Mouse (Mus musculus) MEL-GATA-1-ER (cell line): Measurements from ENCODE around the gene Cox11.

ENCODE experiments used
- DNase-seq: peaks from one replicate; pipeline ENCODE4 v3.0.0-alpha.2; 2012; ENCODE audit warnings: low read depth; ENCODE audit errors: extremely low read depth

Gene Cox11

DNA sequence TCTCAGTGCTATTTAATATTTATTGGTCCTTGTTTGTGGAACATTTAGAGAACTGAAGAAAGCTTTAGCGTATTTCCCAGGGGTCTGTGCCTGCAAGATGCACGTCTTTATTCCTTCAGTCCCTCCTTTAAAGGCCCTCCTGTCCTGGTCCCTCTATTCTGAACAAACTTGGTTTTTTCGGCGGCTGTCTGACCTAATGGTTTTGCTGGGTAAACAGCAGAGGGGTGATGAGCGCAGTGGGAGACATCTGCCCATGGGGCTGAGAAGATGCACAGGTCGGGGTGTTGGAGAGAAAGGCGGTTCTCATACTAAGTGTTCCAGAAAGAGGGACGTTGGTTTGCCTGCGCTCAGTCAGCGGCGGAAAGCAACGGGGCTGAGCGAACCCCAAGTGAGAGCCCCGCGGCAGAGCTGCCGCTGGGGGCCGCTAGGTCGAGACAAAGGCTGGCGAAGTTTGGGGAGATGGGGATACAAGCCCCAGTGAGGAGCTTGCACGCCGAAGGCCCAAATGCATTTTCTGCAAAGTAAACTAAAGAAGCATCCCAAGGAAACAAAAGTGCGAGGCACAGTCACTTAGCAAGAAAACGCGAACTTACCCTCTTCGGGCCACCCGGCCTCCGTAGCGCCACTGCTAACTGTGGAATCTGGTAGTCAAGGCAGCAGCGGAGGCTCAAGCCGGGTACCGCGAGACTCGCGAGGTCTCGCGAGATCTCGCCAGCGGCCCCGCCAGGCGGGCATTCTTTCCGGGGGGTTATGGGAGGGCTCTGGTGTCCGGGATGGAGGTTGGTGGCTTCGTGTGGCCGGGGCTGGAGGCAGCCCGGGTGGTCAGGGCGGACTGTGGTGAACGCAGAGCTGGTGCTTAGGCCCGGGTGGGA, at the start of gene Cox11, which contains the start of gene Stxbp4:
TSS of gene Cox11 (plus strand) at position 734 of the 872 bp plus-strand sequence.
TSS of gene Stxbp4 (minus strand) at position 645 of the 872 bp plus-strand sequence.
- DNase-seq: peak; percentile 92

DNA sequence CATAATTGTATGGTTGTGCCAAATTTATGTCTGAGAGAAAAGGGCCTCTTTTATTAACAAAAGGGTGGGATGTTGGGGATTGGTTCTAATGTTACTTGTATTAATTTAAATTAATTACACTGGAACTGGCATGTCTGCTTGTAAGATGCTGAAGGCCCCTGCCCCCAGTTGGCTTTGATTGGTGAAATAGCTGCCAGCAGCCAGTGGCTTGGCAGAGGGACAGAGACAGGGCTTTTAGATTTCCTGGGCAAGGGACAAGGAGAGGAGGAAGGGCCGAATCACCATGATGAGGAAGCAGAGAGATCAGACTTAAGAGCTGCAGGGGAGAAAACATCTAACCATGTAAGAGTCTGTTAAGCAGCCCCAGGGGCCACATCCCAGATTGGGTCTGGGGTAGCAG, 47.0 kb upstream of the Cox11 start:
- no peak for DNase-seq

DNA sequence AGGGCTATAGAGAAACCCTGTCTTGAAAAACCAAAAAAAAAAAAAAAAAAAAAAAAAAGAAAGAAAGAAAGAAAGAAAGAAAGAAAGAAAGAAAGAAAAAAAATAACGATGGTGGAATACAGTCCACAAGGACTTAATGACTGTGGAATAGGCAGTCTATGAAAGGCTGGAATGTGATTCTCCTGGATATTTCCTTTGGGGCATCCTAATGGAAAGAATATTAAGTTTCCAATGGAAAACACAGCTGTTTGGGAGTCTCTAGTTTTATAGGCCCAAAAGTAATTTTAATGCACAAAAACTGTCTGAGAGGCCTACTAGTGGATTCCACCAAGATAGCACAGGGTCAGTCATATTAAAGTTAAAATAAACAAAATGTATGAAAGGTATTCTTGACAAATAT, 42.1 kb upstream of the Cox11 start:
- DNase-seq: no peak

DNA sequence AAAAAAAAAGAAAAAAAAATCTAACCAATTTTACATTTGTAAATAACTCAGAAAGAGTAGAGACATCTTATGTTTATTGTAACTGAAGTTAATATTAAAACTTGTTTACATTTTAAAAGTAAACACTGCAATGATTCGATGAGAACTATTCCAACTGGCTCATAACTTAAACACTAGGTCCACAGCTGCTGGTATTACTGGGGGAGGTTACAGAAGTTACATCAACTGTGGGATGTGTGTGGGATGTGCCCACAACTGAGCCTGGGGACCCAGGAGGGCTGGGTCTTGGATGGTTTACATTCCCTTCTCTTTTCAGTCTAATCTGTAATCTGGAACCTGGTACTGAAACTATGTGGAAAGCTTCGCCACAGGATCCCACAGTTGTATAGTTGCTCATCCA, 34.9 kb upstream of the Cox11 start:
- no peak for DNase-seq

DNA sequence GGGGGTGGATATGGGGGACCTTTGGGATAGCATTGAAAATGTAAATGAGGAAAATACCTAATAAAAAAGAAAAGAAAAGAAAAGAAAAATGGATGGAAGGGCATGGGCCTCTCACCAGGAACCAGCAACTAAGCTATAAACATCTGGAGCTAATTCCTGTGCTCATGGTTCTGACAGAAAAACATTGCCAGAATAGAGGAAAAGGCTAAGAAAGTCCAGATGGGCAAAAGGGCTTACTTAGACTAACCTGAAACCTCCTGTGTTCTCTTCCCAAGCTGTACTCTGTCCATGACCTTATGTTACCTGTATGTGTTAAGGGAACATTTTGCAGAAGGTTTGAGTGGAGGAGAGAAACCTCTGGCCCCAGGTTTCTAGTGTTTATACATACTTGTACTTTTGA, 25.9 kb upstream of the Cox11 start:
- DNase-seq: no peak

DNA sequence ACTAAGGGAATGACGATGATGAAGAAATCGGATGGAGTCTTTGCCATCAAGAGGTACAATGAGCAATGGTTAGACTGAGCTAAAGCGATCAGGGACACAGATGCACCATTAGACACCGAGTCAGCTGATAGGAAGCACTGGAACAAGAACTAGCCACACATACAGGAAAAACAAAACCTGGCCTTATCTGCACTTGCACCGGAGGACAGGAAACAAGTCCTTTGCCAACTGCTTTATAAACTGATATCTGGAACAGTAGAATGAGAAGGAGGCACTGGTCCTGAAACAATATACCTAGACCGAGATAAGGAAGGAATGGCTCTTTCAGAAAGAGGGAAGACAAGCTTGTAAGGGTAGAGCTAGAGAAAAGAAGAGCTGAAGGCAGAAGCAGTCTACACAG, 23.2 kb upstream of the Cox11 start:
- DNase-seq: peak; percentile 67

DNA sequence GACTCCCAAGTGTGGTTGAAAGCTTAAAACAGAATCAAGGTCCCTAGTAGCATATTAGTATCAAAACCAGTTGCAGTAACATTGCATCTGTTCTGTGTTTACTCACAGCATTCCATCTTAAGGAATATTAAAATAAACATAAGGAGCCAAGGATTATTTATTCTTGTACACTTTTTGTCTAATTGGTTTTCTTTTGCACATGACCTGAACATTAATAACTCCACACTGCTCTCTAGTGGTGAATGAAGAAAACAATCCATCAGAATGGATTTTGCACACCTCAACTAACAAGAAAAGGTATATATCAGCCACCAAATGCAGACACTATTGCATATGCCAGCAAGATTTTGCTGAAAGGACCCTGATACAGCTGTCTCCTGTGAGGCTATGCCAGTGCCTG, 21.5 kb upstream of the Cox11 start:
- peak; percentile 15 for DNase-seq

DNA sequence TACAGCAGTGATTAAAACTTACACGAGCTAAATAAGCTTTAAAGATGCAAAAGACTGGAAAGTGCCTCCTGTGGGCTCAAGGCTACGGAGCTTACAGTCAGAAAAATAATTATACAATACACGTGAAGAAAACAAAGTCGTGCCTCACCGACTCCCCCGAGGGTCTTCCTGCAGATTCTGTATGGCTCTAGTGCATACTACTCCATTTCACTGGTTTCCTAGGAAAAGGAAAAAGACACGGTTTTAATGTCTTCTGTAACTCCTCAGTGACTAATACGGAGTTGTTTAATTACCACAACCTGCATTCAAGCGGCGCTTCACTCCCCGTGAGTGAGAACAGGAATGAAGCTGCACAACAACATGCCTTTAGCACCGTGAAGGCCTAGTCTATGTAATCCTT, 15.9 kb upstream of the Cox11 start:
- DNase-seq: no peak

DNA sequence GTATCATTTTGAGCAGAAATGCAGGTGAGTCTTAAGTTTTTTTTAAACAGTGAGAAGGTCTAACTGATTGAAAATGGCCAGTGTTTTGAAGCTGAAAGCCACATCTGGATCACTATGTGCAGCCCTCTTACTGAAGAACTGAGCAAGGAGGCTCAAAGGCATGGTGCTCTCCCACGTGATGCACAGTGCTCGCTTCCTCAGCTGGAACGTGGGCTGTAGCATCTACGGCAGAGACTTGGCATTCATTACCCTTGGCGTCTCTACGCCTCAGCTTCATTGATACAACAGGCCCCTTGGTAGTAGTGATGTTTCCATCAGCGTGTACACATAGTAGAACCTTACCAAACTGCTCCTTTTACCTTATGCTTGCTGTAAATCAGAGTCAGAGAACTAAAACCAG, 15.5 kb upstream of the Cox11 start:
- DNase-seq: no peak

DNA sequence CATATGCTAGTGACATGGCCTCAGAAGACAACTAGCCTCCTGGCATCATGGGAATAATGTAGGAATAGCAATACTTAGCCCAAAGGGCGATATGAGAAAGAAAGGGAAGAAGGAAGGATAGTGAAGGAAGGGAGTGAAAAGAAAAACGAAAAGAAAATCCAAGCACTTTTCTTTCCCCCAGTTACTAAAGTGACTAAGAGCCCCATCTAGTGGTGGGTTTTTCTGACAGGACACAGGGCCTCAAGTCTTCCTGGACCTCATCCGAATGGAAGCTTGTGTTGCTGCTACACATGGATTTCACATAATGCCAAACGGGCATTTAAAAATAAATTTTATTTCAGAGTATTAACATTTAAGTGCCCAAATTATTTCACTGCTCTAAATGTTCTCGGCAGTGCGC, 14.5 kb upstream of the Cox11 start:
- DNase-seq: peak; percentile 35

DNA sequence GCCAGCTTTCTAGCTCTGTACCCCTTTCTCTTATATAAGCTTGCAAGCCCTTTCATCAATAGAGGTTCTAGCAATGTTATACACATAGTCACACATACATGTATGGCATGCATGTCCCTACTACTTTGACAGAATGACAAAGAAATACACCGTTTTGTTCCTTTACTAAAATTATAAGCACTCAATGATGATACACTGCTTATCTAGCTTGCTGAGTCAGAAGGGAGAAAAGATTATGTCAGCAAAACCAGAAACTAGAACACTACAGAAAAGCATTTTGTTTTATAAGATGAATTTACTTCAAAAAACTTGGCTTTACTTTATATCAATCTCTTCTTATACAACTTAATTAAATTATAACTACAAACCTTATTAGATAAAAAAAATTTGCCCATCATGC, 12.8 kb upstream of the Cox11 start:
- DNase-seq: no peak

DNA sequence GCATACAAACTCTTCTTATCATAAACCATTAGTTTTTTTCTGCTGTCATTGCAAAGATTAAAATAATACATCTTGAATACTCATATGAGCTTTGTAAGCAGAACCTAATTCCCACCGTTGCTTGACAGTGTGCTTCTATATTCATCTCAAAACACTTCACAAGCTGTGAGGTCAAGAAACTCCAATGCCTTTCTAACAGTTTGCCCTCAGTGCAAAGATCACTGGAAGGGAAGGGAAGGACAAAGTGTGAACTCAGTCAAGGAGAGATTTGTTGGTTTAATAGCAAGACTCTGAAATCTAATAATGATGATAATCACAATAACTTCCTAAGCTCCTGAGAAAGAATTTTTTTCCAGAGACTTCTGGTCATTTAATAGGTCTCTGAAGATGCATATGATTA, 10.2 kb upstream of the Cox11 start:
- DNase-seq: no peak

DNA sequence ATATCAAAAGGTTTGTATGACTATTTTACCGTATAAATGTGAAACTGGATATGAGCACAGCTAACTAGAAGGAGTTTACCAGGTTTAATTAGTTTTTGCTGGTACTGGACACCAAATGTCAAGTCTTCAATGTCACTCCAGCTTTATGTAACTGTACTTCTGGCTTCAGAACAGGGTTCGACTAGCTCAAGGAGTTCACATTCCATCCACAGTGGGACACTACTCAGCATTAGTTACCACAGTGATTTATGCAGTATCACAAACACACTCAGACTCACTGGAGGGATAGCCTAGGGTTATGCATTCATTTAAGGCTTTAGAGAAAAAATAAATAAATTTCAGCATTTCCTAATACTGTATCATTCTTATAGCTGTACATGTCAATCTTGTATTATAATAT, 5.5 kb upstream of the Cox11 start:
- no peak for DNase-seq

DNA sequence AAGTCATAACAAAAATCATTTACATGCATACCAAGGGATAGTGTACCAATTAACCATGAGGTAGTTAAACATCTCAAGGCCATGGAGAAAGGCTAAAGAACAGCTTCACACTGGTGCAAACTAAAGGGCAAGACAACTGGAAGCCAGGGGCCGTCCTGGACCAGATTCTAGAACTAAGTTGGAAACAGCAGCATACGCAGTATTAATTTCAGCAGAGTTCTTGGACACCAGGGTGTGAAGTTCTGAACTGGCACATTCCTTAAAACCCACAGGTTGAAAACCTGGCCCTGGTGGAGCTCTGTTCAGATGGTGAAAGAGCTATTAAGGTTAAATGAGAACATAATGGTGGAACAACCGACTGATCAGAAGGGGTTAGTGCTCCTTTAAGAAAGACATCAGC, 3.3 kb upstream of the Cox11 start:
- no peak for DNase-seq

DNA sequence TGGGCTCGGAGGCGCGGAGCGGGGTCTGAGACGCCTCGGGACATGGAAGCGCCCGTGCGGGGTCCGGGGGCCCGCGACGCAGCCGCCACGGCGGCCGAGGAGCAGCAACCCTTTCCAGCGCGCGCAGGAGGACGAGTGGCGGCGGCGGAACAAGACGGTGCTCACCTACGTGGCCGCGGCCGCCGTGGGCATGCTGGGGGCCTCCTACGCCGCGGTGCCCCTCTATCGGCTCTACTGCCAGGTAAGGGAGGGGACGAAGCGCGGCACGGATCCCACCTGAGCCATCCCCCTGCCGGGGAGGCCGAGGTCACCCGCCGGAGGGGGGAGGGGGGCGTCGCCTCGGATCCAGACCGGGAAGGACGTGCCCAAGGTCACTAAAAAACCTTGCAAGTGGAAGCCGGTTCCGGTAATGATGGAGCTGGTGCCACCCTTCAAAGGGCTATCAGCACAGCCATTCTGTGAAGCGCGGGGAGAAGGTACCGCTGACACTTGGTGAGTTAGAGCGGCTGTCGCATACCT, 398 bp downstream of the Cox11 start:
- DNase-seq: no peak

DNA sequence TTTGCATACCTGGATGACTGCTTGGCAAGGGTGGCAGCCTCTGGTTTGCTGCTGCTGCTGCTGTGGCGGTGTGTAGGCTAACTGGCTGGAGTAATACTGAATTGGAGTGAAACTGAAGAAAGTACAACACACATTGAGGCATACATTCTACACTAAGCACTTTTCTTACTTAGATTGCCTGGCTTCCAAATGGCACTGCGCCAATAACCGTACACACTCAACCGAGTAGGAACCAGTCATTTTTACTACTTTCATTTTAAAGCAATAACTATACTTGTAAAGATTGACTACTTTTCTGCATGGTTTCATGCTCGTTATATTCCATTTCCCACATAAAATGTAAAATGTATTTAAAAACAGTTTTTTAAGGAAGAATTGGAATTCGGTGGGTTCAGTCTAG, 11.8 kb downstream of the Cox11 start:
- no peak for DNase-seq

DNA sequence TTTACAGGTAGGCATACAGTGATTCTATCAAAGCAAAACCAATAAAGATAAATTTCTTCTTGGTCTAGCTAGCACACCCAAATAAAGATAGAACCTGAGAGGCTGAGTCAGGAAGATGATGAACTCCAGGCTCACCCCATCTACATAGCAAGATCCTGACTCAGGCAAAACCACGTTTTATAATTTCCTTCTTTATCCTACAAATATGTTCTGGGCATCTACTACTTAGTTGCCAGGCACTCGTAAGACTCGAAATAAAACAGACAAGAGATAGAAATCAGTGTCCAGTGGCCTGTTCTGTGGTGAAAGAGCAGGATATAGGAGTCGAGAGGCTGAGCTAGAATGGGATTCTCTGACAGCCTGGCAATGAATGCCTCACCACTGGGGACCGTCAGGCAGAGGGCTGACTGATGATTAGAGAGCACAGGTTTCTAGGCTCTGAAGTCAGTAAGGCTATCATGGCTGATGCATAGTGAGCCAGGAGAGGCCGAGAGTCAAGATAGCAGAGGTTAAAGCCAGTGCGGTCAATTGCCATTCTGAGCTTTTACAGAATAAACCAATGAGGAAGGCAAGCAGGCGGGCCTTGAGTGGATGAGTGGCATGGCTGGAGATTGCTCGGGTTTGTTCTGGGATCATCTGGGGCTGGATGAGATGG, 12.4 kb downstream of the Cox11 start:
- no peak for DNase-seq

DNA sequence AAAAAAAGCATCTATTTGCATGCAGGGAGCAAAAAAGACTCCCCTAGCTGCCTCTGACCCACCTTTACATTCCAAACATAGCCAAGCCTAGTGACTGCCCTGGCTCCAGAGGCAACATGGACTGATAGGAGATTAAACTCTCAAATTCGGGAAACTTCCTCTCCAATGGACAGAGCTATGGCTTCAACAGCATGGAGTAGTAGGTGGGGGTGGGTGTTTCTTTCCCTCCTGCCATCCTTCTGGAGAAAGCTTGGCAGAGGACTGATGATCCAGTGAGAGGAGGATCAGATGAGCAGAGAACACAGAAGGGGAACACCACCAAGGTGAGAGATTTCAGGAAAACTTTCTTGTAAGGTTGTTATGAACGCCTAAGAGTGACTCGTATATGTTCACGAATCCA, 14.6 kb downstream of the Cox11 start:
- no peak for DNase-seq

DNA sequence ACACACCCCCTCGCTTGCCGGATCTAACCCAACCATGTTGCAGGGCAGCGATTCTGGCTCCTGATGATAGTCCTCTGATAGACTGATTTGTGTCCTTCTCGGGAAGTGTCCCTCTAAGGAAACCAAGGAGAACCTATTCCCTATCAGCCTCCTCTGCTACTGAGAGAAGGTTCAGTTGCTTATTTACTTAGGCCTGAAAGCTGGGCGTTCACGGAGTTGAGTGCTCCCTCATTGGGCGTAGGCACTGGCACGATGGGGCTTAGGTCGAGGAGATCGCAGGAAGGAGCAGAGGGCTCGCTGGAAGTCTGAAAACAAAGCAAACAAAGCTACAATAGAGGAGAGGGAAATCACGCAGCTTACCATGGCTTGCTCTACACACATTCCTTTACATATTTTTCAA, 19.6 kb downstream of the Cox11 start:
- no peak for DNase-seq

DNA sequence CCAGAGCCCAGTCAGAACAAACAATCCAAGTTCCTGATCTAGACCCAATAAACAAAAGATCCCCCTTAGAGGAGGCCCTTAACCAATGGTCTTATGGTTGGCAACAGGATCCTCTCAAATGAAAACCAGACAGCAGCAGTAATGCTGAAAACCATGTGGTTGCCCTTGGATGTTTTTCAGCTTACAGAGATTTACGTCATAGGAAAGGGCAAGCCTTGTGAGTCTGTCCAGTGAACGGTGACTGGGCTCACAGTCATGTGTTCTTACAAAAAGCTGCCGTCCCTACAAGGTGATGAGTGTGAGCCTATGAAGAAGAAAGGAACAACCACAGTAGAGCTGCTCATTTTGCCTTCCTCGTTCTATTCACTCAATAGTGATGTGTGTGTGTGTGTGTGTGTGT, 22.7 kb downstream of the Cox11 start:
- DNase-seq: no peak

DNA sequence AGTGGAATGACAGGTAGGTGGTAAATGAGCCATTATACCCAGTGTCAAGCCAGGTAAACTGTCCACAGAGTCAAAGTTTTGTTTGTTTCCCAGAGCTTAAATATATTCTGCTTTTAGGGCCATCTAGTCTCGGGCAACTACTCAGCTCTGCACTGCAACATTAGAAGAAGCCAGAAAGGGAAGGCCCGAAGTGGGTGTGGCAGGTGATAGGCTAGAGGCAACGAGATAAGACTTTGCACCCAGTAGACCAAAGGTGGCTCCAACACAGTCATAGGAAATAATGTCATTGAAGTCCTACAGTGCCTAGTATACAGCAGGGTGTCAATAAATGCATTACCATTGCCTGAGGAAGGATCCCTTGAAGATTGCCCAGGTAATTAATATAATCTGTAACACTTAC, 25.1 kb downstream of the Cox11 start:
- peak; percentile 72 for DNase-seq

DNA sequence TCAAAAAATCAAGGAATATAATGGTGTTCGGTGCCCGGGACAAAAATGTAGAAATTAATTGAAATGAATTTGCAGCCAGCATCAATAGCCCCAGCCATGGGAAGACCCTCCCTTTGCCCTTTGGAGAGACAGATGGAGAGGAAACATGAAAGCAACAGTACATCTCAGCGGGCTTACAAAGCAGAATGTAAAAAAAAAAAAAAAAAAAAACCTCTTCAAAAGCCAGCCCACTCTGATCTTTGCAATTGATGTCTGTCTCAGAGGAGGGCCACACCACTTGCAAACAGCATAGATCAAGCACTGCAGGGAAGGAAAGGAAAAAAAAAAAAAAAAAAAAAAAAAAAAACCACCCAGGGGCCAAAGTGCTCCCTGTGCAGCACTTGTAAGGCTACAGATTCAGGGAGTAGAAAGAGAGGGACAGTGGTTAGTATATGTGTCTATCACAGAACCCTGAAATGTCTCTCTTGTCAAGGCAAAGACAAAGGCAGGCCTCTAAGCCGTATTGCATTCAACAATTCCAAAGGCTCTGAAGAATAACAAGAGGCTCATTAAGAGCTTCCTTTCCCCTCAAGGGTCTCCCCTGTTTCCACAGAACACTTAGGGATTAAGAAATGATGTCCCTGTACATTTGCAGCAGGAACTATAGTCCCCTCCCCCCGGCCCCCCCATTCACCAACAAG, 25.8 kb downstream of the Cox11 start:
- DNase-seq: peak; percentile 35
